Mouse (Mus musculus) kidney, postnatal 36 days (tissue): ENCODE data around the gene Zfp383.
"Not testable (repeated sequence)": the region's sequence is repeated elsewhere in the genome, so short reads cannot be mapped to it uniquely, and the experiment has no call there.

Experiments
- DNase-seq, 2 experiments: peaks; one replicate each; pipeline ENCODE4 v3.0.0; 2021 to 2022; ENCODE audit warnings: mixed read lengths in 2 of 2

Zfp383 gene

DNA sequence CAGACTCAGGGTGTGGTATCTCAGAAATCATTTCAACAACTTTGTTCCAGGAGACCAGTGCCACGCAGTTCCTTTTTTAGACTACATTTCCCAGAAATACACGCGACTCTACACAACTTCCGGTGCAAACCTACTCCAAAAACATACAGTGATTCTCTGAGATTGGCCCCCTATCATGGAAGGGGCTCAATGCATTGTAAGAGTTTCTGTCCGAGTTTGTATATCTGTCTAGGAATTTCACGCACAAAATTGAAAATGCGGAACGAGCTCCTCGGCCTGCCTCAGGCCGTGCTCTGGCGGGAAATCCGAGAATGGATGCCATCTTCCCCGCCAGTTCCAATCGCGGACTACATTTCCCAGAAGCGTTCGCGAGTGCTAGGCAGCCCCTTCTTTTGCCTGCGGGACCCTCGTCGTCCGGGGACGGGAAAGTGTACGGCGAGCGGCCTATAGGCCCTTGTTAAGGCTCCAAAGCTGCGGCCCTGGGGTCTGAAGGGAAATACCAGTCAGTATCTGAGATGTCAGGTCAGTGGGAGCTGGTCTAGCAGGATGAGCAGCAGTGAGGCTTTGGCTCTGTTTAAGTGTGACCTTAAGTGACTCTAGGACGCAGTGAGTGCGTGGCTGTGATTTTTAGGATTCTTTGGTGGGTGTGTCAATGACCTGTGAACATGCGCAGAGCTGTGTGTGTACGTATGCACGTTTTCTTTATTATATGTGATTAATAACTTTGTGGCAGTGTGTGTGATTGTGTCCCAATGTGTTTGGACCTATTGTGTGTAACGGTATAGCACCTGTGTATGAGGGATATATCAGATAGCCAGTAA lies at the start of gene Zfp383:
Gene Zfp383 (plus strand): TSS at position 94 of the 821 bp plus-strand sequence.
- DNase-seq, result peak; percentile 85 to 87

DNA sequence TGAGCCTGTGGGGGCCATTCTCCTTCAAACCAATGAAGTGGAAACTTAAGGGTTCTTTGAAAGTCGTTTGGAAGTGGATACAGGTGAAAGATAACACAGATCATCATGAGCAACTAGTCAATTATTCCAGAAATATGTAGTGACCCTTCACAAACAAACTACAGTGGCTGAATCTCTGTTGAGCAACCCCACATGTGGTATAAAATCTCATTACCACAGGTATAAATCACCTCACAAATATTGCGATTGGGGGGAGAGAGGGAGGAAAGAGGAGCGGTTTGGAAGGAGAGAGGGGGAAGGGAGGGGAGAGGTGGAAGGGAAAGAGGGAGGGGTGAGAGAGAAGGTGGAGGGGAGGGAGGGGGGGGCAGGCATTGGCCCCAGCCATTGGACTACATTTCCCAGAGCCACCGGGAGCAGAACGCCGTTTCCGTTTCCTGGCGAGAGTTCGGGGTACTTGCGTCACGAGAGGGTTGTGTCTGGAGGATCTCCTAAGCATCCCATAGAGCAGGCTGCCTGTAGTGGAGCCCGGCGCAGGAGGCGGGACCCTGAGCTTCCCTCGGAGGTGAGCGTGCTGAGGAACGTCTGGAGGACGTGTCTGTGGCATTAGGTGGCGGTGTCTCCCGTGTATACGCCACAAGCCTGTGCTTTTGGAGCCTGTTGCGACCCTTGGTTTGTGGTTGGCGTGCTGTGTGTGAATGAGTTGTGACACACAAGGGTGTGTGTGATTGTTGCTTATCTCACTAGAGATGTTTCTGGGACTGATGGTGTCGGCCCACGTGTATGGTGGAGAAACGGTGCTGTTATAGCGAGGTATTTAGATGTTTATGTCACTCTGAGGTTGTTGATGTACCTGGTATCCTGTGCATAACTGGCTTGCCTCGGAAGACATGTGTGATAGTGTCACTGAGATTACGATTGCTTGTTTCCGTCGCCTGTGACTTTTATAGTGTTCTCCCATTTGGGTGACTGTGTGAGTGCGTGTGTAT lies 48.2 kb upstream of the Zfp383 start, which contains the start of gene Zfp420:
Gene Zfp420 (plus strand): TSS at position 448 of the 986 bp plus-strand sequence.
- peak; percentile 93 to 95 for DNase-seq

DNA sequence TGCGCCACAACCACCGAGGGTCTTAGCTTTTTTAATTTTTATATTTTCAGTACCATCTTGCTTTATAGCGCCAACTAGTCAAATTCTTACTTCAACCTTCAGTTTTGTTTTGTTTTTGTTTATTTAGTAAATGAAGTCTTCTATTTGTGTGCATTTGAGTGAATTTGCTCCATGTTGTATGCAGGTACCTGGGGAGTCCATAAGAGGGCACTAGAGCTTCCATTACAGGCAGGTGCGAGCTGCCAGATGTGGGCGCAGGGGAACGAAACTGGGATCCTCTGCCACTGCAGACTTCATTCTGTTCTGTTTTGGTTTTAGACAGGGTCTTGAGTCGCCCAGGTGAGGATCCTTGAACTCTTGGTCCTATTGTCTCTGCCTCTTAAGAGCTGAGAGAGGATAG lies 46.4 kb upstream of the Zfp383 start:
- DNase-seq, result no peak

DNA sequence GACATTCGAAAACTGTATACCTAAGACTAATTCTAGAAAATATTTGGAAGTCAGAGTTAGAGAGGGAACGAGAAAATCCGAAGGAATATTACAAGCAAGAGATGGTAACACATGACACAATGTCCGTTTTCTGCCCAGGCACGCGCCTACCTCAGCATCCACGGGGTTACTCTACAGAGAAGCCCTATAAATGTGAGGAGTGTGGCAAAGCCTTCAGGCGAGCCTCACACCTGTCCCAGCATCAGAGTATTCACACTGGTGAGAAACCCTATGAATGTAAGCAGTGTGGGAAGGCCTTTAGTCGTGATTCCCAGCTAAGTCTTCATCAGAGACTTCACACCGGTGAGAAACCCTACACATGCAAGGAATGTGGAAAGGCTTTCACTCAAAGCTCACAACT lies 33.8 kb upstream of the Zfp383 start:
- DNase-seq, result no peak

DNA sequence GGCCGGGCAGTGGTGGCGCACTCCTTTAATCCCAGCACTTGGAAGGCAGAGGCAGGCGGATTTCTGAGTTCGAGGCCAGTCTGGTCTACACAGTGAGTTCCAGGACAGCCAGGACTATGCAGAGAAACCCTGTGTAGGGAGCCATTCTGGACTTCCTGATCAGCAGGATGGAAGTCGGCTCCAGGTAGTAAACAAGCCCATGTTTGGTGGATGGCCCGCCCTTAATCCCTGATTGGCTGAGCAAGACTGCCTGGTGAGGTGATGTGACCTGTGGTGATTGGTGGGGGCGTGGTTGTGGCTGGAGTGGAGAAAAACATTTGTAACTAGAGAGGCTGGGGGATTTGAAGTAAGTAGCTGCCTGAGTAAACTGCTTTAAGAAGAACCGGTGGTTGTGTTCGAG lies 30.5 kb upstream of the Zfp383 start:
- not testable (repeated sequence) for DNase-seq

DNA sequence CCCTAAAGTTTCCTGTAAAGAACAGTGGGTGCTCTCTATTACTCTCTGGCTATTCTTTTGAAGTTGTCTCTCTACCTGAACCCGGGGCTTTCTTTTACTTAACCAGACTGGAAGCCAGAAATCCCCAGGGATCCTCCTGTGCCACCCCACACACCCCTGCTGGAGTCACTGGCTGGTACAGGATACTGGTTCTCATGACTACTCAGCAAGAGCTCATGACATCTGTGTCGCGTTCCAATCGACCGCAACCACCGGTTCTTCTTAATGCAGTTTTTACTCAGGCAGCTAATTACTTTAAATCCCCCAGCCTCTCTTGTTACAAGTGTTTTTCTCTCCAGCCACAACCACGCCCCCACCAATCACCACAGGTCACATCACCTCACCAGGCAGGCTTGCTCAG lies 28.0 kb upstream of the Zfp383 start:
- DNase-seq, result no peak

DNA sequence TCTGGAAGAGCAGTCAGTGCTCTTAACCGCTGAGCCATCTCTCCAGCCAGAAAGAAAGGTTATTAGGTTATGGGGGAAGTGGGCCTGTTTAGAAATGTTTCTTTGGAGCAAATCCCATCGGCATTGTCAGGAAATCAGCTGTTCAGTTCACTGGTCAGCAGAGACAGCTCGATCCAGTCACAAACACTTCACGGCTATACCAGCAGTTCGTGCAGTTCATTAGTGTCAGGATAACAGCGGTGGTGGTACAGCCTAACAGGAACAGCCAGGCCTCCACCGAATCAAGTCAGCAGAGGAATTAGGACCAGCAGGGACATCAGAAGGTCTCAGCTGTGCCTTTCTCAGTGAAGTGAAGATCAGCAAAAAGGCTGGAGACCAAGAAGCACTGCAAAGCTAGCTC lies 27.1 kb upstream of the Zfp383 start:
- no peak for DNase-seq

DNA sequence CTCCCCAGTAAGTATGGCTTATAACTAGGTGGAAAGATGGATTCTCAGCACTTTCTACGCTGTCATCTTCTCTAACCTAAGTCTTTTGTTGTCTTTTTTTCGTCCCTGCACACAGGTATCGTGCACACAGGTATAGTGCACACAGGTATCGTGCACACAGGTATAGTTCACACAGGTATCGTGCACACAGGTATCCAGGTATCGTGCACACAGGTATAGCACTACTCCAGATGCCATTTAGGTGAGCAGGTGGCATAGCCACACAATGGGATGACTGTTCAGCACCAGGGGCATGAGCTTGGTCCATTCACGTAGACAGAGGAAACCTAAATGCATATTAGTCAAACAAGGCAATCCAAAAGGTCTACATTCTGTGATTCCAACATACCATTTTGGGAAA lies 17.5 kb upstream of the Zfp383 start:
- no peak for DNase-seq

DNA sequence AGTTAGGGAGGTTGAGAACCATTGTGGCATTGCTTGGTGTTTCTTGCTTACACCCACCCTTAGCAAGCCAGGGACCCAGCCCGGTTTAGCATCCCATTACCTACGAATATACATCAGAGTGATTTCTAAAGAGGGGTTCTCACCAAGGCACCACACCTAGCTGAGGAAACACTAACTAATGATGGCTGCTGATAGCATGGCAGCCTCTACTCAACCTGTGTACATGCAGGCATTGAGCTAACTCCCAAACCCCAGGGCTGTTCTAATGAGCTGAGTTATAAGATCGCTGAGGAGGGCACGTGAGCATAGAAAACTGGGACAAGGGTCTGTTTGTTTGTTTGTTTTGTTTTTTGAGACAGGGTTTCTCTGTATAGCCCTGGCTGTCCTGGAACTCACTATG lies 15.3 kb upstream of the Zfp383 start:
- no peak for DNase-seq

DNA sequence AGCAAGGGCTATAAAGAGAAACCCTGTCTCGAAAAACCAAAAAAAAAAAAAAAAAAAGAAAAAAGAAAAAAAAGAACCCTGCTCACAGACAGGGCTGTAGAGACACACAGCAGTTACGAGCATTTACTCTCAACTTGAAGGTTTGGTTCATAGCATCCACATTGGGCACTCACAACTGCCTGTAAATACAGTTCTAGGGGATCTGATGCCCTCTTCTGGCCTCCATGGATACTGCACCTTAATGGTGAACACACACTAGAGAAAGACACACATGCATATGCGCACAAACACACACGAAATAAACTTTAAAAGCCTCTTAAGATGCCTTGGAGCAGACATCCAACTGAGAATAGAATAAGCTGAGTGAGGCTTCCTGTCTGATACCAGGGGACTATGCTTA lies 9.7 kb upstream of the Zfp383 start:
- DNase-seq, result no peak

DNA sequence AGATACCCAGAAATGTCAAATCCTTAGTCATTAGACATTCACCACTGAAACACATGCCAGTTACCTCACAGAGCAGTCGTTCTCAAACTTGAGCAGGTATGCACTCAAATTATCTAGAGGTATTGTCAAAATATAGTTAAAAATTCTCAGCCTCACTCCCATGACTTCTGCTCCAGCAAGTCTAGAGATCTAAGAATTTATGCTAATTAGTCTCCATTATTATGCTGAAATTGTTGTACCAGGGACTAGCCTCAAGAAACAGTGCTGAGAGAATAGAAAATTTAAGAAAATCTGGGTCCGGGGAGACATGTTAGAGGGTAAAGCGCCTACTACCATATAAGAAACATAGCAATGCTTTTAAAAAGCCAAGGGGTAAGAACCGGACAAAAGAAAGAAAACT lies 3.9 kb upstream of the Zfp383 start:
- DNase-seq, result no peak

DNA sequence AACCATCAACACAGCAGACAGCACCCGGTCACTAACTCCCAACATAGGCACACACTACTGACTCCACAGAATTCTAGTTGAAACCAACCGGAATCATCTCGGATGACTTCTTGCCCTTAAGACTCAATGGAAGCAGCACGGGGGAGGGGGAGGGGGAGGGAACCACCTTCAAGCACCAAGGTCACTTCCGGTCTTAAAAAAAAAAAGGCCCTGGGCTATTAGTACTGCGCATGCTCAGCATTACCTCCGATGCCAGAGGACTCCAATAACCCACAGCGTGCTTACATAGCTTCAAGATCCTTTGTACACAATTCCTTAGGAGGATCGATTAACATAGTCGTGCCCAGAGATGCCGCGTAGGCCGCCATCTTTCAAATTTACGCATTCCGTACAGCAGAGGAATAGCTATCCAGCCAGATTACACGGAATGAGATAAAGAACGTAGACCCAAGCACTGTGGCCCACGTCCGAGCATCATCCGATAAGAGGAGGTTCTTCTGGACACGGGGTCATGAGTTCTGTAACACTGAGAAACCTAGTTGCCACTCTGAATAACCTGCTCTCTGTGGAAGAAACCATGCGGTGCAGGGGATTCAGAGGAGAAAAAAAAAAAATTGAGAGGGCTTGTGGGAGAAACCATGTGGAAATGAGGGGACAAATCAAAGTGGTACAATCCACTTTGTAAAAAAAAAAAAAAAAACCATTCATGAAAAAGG lies 1.9 kb upstream of the Zfp383 start, which contains the start of gene Zfp27:
Gene Zfp27 (minus strand): TSS at position 607 of the 716 bp plus-strand sequence.
- peak; percentile 78 to 88 for DNase-seq

DNA sequence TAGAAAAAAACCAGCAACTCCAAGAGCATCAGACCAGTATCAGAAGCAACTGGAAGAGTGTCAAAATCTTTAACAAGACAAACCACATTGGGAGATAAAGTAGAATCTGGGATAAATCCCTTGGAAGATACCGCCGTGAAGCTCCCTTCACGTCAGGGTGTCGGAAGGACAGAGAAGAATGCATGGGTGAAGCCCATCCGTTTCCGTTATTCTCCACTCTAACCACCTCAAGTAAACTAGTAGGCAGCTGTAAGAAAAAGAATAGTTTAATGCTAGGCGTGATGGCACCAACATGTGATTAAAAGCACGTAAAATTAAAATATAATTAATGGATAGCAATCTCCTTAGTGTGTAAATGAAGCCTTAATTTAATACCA lies 1.4 kb upstream of the Zfp383 start:
- no peak for DNase-seq

DNA sequence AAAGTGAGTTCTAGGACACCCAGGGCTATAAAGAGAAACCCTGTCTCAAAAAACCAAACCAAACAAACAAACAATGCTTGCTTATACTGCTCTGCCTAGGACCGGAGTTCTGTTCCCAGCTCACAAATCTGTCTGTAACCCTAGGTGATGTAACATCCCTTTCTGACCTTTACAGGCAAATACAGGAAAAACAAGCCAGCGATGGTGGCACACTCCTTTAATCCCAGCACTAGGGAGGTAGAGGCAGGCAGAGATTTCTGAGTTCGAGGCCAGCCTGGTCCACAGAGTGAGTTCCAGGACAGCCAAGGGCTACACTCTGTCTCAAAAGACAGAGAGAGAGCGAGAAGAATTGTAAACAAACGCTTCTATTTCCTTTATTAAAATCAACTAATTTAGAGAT lies 817 bp upstream of the Zfp383 start:
- DNase-seq, result no peak

DNA sequence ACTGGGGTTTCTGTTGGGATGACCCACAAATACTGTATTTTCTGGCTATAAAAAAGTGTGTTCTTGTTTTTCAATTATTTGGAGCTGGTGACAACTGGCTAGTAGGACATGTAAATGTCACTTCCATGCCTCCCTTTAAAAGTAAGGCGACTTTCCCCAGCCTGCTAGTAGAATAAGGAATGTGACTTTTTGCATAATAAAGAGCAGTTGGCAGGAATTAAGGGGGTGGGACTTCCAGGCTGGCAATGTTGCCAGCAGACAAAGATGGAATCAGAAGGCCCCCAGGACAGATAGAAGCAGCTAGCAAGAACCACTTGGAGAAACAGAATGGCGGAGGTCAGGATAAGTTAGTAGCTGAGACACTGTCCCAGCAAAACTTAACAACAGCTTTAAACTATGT lies 2.2 kb downstream of the Zfp383 start:
- DNase-seq, result no peak

DNA sequence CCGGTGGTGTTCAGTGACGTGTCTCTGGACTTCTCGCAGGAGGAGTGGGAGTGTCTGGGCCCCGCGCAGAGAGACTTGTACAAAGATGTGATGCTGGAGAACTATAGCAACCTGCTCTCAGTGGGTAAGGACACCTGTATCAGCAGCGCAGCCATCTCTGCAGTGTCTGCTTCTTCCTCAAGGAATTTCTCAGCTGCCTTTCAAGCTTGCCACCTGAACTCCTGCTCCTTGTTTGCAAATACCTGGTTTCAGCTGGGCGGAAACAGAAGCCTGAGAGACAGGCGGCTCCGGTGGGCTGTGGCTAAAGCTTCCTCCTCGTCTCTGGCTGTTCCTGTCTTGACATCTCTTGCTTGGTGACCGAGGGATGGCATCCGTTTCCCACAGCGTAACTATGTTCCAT lies 4.1 kb downstream of the Zfp383 start:
- DNase-seq, result no peak

DNA sequence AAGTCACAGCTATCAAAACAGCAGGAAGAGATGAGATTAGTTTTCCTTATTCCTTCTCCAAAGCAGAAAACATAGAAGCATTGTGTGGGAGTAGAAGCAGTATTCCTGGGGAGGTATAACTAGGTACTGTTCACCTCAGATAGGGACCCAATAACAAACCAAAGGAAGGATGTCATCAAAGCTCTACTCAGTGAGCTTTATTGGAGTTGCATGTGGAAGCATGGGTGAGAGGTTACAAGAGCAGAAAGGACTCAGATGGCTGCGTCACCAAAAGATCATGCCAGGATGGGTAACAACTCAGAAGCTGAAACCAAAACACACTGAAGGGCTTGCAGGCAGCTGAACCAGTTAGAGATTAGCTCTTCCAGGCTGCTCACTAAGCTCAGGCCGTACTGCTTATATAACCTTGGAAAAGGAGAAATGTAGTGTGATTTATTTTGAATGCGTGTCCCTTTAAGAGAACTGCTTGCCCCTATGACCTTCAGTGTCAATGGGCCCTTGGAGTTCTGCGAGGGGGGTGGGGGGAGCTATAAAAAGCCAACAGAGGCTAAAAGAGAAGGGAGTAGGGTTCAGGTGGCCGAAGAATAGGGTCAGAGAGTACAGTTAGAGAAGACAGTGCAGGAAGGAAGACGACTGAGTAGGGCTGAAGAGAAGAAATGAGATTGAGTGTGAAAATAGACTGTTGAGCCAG lies 9.5 kb downstream of the Zfp383 start:
- peak; percentile 12 to 19 for DNase-seq

DNA sequence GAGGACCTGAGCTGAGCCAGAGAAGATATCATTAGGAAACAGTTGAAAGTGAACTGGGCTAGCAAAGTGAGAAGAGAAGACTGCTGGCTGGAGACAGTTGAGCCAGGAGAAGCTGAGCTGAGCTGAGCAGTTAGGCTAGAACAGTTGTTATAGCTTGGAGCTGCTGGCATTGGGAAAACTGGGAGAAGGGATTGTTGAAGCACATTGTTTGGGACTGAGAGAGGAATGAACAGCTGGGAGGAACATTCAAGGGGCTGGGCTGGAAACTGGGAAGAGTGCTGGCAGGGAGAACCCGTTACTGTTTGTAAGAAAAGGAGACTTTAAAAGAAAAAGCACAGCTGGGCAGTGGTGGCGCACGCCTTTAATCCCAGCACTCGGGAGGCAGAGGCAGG lies 10.0 kb downstream of the Zfp383 start:
- DNase-seq, result no peak

DNA sequence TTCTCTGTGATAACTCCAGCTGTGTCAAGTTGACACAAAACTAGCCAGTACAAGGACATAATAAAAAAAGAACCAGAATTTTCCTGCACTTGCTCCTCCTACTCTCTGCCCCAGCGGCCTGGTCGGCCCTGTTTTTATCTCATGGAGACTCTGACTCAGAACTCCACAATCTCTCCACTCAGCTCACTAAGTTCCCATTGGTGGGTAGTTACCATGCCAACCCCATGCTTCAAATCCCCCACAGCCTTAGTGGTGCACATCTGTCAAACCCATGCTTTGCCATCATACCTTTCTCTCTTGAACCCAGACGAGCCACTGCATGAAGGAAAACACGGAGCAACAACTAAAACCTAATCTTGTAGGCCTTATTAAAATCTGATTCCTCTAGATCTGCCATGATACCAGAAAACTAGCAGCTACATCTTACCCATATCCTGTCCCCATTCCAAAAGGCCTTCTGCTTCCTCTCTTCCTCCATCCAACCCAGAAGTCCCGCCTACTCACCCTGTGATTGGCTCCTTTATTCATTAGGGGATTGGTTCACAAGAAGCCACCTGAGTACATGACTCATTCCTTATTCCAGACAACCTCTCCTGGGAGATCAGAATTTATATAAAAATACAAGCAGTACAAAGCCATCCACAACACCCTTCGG lies 13.5 kb downstream of the Zfp383 start:
- no peak for DNase-seq

DNA sequence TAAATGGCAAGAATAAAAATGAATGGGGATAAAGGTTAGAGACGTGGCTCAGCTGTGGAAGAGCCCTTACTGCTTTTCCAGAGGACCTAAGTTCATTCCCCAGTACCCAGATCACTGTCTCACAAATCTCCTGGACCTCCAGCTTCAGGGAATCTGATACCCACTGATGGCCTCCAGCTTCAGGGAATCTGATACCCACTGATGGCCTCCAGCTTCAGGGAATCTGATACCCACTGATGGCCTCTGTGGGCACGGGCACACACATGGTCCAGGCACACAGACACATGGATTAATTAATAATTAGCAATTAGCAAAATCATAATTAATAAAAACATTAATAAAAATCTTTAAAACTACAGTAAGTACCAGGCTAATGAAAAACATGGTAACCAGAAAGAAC lies 14.8 kb downstream of the Zfp383 start:
- no peak for DNase-seq

DNA sequence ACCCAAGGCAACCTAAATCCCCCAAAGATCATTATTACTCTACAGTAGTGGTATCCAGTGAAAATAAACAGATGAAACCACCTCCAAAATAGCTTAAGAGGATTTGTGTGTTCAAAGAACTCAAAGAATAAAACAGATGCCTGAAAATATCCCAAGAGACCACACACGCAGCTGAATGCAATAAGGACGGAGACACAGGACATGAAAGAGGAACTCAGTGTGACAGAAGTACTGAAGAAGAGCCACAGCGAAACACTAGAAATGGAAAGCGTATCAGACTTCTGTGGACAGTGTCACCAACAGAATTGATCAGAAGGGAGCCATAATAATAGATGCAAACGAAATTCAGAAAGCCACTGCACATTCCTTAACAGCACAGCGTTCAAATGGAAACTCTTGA lies 30.8 kb downstream of the Zfp383 start:
- no peak for DNase-seq

DNA sequence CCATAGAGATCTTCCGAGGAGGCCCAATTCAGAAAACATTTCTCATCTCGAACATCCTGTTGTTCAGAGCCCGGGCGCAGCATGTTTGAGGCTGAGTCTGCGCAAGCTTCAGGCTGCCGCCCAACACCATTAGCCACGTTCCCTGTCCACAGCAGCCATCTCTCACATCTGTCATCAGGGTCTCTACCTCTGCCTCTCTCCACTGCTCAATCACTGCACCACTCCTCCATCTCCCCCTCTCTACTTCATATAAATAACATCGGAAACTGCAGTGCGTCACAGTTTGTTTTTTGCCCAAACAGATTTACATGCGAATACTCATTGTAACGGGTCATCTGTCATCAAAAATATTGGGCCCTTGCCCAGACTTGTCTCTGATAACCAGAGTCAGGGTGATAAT lies 33.0 kb downstream of the Zfp383 start:
- DNase-seq, result no peak
